Mouse (Mus musculus): ENCODE results near the gene Hist1h2bh.

Gene Hist1h2bh

GRCm38 (mm10) chr13:23530901-23531875 is 12.0 kb downstream of the Hist1h2bh start, which contains the start of gene Hist1h4h:
Hist1h4h (plus strand) TSS chr13:23531050.
- DNase-seq (ENCODE audit: low read depth, low spot score), result peak; percentile 97

GRCm38 (mm10) chr13:23530181-23530900 is 12.9 kb downstream of the Hist1h2bh start:
- DNase-seq (ENCODE audit: low read depth, low spot score), result peak; percentile 74

- DNase-seq (ENCODE audit: low read depth, low spot score), result no peak
Observed at GRCm38 (mm10) chr13:23529480-23530165, 13.6 kb downstream of the Hist1h2bh start.

- DNase-seq (ENCODE audit: low read depth, low spot score), result no peak
Observed at GRCm38 (mm10) chr13:23529005-23529404, 14.2 kb downstream of the Hist1h2bh start.

GRCm38 (mm10) chr13:23526312-23526711 is 16.9 kb downstream of the Hist1h2bh start:
- peak; percentile 91 for DNase-seq (ENCODE audit: low read depth, low spot score)

- peak; percentile 72 for DNase-seq (ENCODE audit: low read depth, low spot score)
Observed at GRCm38 (mm10) chr13:23525901-23526300, 17.3 kb downstream of the Hist1h2bh start.

GRCm38 (mm10) chr13:23524654-23525053 is 18.5 kb downstream of the Hist1h2bh start:
- DNase-seq (ENCODE audit: low read depth, low spot score), result peak; percentile 91

GRCm38 (mm10) chr13:23523976-23524375 is 19.2 kb downstream of the Hist1h2bh start:
- DNase-seq (ENCODE audit: low read depth, low spot score), result no peak

GRCm38 (mm10) chr13:23521703-23522102 is 21.5 kb downstream of the Hist1h2bh start:
- peak; percentile 91 for DNase-seq (ENCODE audit: low read depth, low spot score)

- DNase-seq (ENCODE audit: low read depth, low spot score), result peak; percentile 91
Observed at GRCm38 (mm10) chr13:23519416-23519815, 23.8 kb downstream of the Hist1h2bh start.

GRCm38 (mm10) chr13:23518885-23519284 is 24.3 kb downstream of the Hist1h2bh start:
- DNase-seq (ENCODE audit: low read depth, low spot score), result peak; percentile 88

- DNase-seq (ENCODE audit: low read depth, low spot score), result no peak
Observed at GRCm38 (mm10) chr13:23518295-23518603, 24.9 kb downstream of the Hist1h2bh start.

GRCm38 (mm10) chr13:23517603-23518294 is 25.4 kb downstream of the Hist1h2bh start:
- peak; percentile 90 for DNase-seq (ENCODE audit: low read depth, low spot score)

- peak; percentile 78 for DNase-seq (ENCODE audit: low read depth, low spot score)
Observed at GRCm38 (mm10) chr13:23516822-23517602, 26.2 kb downstream of the Hist1h2bh start.

- peak; percentile 80 for DNase-seq (ENCODE audit: low read depth, low spot score)
Observed at GRCm38 (mm10) chr13:23515826-23516620, 27.2 kb downstream of the Hist1h2bh start.

- DNase-seq (ENCODE audit: low read depth, low spot score), result peak; percentile 80
Observed at GRCm38 (mm10) chr13:23515281-23515680, 27.9 kb downstream of the Hist1h2bh start.

- DNase-seq (ENCODE audit: low read depth, low spot score), result peak; percentile 88
Observed at GRCm38 (mm10) chr13:23513517-23513916, 29.7 kb downstream of the Hist1h2bh start.

GRCm38 (mm10) chr13:23510127-23510526 is 33.1 kb downstream of the Hist1h2bh start:
- peak; percentile 74 for DNase-seq (ENCODE audit: low read depth, low spot score)

- peak; percentile 96 for DNase-seq (ENCODE audit: low read depth, low spot score)
Observed at GRCm38 (mm10) chr13:23506819-23507515, 36.2 kb downstream of the Hist1h2bh start.

Measured in R1 (cell line).